Mouse (Mus musculus) liver, postnatal 0 days (tissue): ENCODE measurements at regions not wholly inside any gene's neighbourhood (a gene's known extent, or its start where the extent isn't known, plus 50 kb on each side); places are given as distances from the start of the nearest gene placed in this dataset.

Experiments used
- CTCF ChIP-seq: sonication (generic); IDR thresholded peaks from 2 replicates; pipeline ENCODE4 v1.5.1; 2016; ENCODE audit warnings: antibody characterized with exemption, low read depth
- EP300 ChIP-seq: IDR thresholded peaks from 2 replicates; pipeline ENCODE4 v1.6.1; 2016; ENCODE audit warnings: antibody characterized with exemption, low read depth, mild to moderate bottlenecking

- TF ChIP-seq CTCF (no peak), EP300 (no peak)
These were observed 974.0 kb upstream of the Gm8797 start for GRCm38 (mm10) chr3:4776632-4777031.
